Mouse (Mus musculus): Measurements from ENCODE around the gene Paqr9.
A peak's percentile ranks its signal among the peaks of the same experiment; 100 is the strongest.
"Not testable (repeated sequence)": the region's sequence is repeated elsewhere in the genome, so short reads cannot be mapped to it uniquely, and the experiment has no call there.

Gene Paqr9

DNA sequence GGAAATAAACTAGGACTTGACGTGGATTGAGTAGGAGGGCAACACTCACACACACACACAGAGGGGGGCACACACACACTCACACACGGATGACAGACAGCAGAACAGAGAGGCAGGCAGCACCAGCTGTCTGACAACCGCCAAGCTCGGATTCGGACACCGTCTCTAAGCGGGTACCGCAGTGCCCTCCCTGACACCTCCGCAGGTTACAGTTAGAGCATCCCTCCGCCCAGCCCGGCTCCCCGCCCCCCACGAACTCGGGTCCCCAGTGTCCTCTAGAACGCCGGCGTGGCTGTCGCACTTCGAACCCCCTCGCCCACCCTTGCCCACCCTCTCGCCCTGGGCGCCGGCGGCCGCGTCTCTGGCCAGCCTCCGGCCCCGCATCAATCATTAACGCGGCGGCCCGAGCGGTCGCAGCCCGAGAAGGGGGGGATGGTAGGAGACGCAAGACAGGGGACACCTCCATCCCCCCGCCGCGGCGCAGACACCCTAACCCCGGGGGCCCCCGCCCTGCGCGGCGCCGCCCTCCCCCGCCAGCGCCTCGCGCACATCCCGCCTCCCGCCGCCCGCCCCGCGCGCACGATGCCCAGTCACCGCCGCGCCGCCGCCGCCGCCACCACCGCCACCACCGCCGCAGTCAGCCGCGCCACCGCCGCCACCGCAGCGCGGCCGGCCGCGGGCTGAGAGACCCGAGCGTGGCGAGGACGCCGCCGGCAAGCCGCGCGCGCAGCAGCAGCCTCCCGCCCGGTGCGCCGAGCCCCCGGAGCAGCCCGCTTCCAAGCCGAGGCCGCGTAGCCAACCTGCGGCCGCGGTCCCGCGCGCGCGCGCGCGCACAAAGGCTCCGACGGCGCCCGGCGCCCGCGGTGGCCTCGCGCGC is at the start of gene Paqr9:
TSS of gene Paqr9 (plus strand) at position 599 of the 877 bp plus-strand sequence.
- DNase-seq (ENCODE audit: low spot score in 2 of 2) = peak; percentile 53 to 55

DNA sequence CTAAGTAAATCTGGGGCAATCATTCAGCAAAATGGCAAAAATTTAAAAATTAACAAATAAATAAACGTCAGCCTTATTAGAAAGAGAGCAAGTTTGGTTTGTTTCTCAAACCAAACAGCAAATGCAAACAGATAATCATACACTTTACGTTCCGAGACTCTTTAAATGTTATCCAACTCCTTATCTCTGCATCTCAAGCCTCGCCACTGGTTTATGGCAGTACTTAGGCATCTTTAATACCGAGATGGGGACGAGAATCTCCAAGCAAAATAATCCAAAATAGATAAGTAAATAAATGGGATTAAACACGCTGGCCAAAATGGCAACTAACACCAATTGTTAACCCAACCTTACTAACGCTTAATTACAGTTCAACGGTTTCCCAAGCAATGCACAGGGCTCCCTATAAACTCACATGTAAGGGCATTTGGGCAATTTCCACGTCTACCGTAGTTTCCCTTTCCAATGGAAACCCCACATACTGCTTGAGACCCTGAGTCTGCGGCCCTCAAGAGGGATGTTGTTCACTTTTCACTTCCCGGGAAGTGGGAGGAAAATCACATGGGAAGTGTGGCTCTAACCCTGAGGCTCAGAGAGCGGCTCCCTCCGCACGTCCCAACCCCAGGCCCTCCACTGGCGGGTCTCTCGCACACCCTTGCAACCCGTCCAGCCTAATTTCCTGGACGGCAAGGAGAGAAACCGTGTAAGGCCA is 48.6 kb upstream of the Paqr9 start:
- no peak for DNase-seq (ENCODE audit: low spot score in 2 of 2)

DNA sequence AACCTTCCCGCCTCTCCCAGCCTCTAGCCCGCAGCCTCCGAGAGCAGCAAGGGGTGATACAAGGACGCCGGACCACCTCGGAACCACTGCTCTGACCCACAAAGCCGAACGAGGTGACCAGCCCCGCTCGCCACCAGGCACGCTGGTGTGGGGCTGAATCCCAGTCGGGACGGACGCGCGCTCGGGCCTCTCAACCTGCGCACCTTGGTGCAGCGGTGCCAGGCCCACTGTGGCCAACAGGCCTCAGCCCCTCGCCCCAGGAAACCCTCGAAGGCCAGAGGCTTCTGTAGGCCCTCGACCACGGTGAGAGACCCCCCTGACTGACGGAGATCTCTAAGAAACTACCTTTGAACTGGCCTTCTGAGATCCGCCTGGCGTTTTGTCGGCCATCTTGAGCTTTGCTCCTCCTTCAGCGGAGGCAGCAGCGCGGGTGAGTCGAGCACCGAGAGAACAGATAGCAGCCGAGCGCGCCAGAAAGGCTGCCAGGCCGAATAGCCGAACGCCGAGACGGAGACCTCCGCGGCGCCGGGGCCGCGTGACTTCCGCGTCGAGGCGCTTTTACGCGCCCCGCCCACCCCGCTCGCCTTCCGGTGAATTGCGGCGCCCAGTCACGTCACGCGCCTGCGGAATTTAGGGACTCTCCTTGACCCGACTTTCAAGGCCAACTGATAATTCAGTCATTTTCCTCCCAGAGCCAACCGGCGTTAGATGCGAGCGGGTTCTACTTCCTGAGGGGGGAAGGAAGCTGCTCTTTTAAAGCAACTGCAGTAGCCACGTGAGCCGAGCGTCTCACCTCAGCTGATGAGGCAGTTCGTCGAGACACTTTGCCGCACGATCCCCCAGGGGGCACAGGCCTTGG is 47.8 kb upstream of the Paqr9 start, which contains the start of gene U2surp:
TSS of gene U2surp (minus strand) at position 525 of the 859 bp plus-strand sequence.
- peak; percentile 97 for DNase-seq (ENCODE audit: low spot score in 2 of 2)

DNA sequence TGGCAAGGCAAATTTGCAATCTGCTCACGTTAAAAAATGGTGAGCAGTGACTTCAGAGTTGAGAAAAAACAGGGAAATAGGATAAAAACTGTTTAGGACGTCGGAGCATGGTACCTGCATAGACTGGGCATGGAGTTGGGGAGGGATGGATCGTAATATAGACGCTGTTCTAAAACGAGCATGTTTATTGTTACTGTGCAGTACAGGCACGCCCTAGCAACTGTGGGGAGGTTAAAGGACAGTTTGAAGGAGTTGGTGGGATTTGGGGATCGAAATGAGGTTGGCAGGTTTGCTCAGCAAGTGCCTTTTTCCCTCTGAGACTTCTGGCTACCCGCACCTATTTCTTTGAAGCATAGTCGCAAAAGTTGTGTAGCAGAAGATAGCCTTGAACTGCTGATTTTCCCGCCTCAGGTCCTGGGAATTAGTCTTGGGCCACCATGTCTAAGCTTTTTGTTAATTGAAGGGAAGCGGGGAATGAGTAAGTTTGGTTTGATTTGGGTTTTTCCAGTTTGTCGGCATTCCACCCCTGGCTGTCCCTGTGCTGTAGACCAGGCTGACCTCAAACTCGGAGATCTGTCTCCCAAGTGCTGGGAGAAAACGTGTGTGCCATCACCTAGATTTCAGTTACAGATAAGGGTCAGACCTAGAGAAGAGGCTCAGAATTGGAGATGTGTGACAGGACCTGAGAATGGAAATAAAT is 47.0 kb upstream of the Paqr9 start:
- DNase-seq (ENCODE audit: low spot score in 2 of 2) = no peak

DNA sequence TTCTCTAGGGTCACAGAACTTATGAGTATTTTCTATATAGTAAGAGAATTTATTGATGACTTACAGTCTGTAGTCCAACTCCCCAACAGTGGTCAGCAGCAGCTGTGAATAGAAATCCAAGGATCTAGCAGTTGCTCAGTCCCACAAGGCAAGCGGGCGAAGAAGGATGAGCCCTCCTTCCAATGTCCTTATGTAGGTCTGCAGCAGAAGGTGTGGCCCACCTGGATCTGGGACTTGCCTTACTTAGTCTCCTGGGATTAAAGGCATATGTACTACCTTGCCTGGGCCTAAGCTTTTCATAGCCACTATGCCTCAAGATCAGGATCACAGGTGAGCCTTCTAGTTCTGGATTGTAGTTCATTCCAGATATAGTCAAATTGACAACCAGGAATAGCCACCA is 45.7 kb upstream of the Paqr9 start:
- no peak for DNase-seq (ENCODE audit: low spot score in 2 of 2)

DNA sequence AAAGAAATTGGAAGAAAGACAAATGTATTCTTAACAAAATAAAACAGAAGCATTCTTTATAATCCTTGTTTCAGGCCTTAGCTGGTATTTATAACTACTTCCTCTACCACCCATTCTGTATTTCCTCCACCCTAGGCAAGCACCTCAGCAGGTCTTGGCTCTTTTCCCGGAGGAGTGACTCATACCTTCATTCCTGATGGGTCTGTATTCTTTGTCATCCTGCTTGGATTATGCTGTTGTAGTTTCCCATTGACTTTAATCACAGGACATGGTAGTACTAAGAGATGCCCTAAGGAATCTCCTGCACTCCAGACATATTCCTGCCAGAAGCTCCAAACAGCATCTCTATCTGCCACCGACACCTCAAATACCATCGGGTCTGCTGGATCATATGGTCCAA is 45.1 kb upstream of the Paqr9 start:
- DNase-seq (ENCODE audit: low spot score in 2 of 2) = not testable (repeated sequence)

DNA sequence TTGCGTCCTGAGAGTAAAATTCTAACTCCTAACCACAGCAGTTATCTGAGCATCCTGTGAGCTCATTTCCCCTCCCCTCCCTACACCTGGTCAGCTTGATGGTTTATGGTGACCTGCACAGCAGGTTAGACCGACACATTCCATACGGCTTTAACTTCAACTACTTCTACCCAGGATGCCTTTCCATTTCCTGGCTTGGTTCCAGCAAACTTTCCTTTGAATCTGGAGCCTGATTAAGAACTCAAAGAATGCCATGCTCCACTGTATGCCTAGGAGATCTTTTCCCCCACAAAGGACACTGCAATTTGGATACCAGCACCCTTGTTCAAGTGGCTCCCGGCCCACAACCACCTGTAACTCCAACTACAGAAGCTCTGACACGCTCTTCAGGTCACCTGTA is 38.9 kb upstream of the Paqr9 start:
- no peak for DNase-seq (ENCODE audit: low spot score in 2 of 2)

DNA sequence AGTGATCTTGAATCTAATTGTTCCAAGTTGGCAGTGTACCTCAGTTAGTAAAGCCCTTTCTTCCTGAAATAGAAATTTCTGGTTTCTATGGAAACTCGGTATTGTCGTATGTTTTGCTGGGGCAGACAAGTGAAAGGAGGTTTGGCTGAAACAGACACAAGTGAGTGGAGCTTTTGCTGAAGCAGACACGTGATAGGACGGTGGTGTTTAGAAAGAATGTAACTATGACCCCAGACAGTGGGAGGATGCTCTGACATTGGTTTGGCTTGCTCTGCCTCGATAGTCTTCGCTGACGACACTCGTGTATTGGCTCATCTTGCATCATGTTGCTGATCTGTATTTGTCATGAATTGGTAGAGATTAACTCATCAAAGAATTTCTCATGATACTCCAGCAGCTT is 38.4 kb upstream of the Paqr9 start:
- DNase-seq (ENCODE audit: low spot score in 2 of 2) = no peak

DNA sequence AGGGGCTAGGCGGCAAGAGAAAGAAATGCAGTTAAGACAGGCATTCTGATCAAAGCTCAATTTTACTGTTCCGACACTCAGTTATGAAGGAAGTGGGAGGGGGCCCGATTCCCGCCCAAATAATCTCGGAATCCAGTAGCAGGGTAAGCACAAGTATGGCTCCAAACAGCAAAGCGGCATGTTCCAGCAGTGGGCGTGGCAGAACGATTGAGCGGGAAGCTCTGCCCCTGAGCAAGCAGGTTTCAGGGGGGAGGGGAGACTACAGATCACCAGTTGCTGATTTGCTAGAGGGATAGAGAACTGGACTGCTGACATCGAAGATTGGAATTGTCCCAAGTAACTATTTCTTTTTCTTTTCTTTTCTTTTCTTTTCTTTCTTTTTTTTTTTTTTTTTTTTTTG is 37.9 kb upstream of the Paqr9 start:
- DNase-seq (ENCODE audit: low spot score in 2 of 2) = no peak

DNA sequence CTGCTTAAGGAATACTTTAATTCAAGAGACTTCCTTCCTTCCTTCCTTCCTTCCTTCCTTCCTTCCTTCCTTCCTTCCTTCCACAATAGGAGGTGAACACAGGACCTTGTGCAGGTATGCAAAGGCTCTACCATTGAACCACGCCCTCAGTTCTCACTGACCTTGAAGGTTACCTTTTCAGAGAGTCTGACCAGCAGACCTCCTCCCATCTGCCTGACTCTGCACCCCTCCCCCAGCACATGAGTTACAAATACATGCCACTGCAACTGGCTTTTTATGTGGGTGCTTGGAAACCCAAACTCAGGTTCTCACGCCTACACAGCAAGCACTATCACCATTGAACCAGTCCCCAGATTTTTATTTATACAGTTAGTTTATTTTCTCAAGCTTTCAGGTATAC is 36.9 kb upstream of the Paqr9 start:
- DNase-seq (ENCODE audit: low spot score in 2 of 2) = no peak

DNA sequence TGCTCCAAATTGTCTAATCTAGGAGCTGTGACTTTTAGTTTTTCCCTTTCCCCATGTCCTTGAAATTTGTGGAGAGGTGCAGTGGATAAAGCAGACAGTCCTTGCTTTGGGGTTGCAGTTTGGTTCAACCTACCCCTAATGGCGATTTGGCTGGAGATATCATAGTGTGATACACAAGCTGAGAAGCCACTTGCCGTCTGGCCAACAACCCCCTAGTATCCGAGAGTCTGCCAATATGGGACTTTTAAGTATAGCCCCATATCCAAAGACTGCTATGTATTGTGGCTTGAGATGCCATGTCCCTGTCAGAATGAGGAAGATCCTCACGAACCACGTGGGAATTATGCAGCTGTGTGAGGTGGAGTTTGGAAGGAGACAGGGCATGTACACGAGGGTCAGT is 34.1 kb upstream of the Paqr9 start:
- no peak for DNase-seq (ENCODE audit: low spot score in 2 of 2)

DNA sequence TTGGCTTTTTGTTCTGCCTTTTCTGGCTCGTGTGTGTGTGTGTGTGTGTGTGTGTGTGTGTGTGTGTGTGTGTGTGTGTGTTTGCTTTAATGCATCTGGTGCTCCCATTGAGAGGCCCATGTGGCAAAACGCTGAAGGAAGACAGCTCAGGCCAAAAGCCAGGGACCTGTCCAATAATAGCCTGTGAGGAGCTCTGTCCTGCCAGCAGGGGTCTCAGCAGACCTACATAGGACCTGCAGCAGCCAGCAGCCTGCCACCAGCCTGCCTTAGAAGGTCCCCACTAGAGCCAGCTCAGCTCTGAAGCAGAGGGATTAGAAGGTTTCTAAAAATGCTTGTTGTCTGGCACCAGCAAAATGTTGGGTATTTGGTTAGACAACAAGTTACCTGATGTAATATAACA is 33.5 kb upstream of the Paqr9 start:
- DNase-seq (ENCODE audit: low spot score in 2 of 2) = no peak

DNA sequence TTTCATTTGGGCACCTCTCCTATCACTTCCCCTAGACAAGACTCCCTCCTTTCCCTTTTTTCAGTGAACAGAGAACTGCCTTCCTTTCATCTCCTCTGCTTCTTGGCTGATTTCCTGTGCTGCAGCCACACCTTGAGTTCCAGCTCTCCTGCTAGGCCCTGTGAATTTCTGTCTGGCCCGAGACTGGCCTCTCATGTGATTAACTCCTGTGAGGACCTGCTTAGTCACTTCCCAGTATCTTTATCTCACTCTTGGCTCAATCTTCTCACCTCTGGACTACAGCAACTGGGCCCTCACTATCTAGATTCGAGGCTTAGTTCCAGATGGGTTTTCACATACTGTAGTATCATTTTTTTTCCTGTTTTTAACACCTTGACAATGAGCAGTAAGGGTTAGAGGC is 31.8 kb upstream of the Paqr9 start:
- no peak for DNase-seq (ENCODE audit: low spot score in 2 of 2)

DNA sequence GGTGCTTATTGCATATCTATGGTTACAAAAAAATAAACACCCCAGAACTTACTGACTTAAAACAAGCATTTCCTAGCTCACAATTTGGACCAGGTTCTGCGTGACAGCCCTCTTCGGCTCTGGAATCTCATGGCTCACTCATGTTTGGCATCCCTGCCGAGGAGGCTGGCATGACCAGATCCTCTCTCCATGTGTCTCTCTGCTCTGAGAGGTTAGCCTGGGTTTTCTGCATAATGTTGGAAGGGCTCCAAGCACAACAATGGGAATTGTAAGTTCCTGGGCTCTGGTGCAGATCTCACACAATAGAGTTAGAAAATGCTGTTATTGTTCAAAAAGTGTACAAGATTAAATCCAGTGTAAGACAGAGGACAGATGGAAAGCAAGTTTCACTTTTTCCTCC is 28.3 kb upstream of the Paqr9 start:
- DNase-seq (ENCODE audit: low spot score in 2 of 2) = no peak

DNA sequence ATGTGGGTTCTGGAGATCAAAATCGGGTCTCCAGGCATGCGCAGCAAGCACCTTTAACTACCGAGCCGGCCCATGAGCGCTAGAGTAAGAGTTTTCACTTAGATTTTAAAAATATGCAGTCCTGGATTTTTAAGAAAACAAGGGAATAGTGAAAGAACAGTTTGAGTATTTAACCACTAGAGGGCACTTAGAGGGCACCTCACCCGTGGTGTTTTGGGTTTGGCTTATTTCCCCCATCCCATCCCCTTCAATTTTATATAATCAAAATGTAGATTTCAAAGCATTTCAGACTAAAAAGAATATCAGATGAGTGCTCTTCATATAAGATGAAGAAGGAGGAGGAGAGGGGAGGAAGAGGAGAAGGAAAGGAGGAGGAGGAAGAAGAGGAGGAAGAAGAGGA is 25.6 kb upstream of the Paqr9 start:
- DNase-seq (ENCODE audit: low spot score in 2 of 2) = no peak

DNA sequence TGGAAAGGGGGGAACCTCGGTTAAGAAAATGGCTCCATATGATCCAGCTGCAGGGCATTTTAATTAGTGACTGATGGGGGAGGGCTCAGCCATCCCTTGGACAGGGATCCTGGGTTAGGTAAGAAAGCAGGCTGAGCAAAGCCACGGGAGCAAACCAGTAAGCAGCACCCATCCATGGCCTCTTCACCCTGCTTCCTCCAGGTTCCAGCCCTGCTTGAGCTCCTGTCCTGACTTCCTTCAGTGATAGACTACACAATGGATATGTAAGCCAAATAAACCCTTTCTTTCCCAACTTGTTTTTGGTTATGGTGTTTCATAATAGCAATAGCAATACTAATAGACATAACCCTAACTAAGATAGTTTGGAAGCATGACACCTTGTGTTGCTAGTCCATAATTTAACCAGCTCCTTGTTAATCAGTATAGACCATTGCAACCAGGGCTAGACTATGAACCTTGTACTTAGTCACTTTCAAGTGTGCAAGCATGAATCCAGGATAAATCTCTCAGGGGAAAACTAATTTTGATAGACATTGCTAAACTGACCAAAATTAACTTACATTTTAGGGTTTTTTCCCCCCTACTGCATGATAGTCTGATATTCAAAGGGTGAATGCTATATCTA is 20.2 kb upstream of the Paqr9 start:
- DNase-seq (ENCODE audit: low spot score in 2 of 2) = no peak

DNA sequence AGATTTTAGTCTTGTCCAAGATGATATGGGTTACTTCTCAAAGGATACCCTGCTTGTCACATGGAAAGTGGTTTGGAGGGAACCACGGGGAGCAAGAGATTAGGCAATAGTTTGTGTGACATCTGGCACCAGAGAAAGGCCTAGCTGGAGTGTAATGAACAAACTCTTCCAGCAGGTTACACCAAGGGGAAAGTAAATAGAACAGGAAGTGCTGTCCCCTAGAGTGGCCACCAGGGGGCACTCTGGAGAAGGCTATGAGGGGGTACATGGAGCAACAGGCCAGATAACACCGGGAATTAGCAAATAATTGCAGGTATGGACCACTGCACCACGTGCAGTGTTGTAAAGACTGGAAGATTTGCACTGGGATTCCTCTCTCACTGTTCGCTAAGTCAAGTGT is 19.0 kb upstream of the Paqr9 start:
- no peak for DNase-seq (ENCODE audit: low spot score in 2 of 2)

DNA sequence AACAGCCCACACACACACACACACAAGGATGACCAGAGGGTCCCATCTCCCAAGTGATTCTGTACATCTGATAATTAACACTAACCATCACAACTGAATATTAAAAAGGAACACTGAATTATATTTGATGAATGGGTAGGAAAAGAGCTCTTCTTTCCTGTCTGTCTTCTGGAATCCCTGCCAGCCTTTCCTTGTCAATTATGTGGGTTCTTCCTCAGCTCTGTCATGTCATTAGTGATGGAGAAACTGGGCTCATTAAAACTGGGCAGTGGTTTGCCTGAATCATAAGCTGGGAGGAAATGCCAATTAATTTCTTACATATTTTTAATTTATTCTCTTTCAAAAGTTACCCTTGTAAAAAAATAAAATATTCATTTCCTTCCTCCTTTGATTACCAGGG is 18.2 kb upstream of the Paqr9 start:
- no peak for DNase-seq (ENCODE audit: low spot score in 2 of 2)

DNA sequence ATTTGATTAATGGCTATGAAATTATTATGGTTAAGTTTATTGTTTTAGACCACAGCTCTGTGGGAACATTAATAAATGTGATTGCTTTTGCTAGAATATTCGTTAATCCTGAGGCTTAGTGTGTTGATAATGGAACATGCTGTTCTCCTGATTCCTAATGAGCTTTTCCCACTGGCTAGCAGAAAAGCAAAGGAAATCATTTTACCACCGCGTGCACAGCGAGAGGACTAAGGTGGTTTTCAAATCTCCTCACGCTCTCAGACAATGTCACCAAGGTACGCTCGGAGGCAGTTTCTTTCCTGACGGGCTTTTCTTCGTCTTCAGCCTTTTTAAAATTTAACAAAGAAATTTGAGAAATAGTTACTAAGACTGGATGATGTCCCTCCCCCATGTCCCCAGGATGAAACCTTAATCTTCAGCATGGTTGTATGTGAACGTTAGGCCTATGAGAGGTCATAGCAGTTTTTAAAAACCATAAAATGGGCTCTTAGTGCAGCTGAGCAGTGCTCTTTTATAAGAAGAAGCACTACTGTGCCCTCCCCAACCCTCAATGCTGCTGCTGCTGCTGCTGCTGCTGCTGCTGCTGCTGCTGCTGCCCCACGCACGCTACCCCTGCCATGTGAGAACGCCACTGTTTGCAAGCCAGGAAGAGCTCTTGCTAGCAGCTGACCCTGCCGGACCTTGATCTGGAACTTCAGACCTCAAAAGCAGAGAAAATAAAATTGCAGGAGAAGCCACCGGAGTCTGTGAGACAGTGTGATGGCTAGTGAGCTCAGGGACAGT is 17.6 kb upstream of the Paqr9 start:
- DNase-seq (ENCODE audit: low spot score in 2 of 2) = no peak

DNA sequence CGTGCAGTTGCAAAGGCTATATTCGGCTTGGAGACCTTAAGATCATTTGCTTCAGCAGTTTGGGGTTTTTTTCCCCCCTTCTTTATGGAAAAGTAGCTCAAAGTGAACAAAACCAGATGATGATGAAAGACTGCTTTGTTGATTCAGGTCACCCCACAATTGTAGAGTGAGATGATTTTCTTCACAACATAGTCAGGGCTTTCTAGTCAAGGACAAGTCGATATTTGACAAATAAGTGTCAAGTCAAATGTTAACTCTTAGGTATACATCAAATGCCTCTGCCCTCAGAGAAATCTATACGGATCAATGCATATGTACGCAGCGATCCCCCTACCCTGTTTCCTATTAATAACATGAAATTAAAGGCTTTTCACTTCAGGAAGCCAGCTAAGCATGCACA is 17.0 kb upstream of the Paqr9 start:
- DNase-seq (ENCODE audit: low spot score in 2 of 2) = no peak

All from right cerebral cortex, postnatal 36 days (tissue).